Mouse (Mus musculus) ovary, postnatal 36 days (tissue): ENCODE data around the gene 2010111I01Rik.
"Not testable (repeated sequence)": the region's sequence is repeated elsewhere in the genome, so short reads cannot be mapped to it uniquely, and the experiment has no call there.

Experiments
- DNase-seq: peaks from one replicate; pipeline ENCODE4 v3.0.0; 2022; ENCODE audit warnings: low spot score, mixed read lengths

The 2010111I01Rik gene

GRCm38 (mm10) chr13:62955997-62956396 is 8.7 kb upstream of the 2010111I01Rik start:
- no peak for DNase-seq

- DNase-seq = no peak
Measured at GRCm38 (mm10) chr13:62956776-62957175, 7.9 kb upstream of the 2010111I01Rik start.

GRCm38 (mm10) chr13:62963358-62963757 is 1.3 kb upstream of the 2010111I01Rik start:
- no peak for DNase-seq

- no peak for DNase-seq
Measured at GRCm38 (mm10) chr13:62968223-62968622, 3.5 kb downstream of the 2010111I01Rik start.

DNA sequence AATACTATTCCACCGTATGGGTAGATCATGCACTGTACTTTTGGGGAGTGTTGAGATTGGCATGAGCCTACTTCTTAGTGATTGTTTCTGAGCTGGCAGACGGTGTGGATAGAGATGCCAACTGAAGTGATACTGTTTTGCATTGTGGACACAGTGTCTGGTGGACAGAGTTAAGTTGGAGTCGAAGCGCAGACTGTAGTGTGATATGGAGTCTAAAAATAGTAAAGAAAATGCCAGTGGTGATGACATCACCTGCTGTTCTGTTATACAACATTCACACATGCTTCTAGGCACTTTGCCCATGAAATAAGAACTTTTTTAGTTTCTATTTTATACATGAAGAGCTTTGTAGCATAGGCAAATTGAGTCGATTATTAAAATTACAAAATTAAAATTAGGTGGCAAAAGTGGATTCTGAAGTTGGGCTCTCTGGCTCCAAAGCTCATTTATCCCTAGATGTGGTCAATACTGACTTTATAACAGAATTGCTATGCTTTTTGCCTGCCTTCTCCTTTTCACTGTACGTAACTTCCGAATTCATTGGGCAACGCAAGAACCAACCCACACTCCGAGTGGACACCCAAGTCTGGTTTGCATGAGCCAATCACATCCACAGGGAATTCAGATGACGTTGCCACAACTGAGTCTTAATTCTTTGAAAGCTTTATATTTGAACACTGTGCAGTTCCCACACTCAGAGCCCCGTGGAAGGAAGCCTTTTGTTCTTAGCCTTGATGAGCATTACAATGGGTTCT is 6.0 kb downstream of the 2010111I01Rik start:
- DNase-seq = no peak

DNA sequence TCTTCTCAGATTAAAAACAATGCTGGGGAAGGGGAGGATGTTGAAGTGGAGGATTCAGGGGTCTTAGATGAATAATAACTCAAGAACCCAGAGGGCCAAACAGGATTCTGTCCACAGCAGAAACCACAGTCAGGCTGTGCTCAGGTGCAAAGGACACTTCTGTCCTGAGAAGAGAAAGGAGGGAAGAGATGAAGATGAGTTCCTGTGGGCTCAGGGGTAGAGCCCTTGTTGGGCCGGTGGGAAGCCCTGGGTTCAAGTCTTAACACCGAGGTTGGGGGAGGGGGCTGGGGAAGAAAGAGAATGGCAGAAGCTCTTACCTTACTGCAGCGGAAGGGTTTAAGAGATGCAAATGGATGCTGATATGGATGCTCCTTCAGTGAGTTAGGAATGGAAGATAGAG is 7.7 kb downstream of the 2010111I01Rik start:
- no peak for DNase-seq

- no peak for DNase-seq
Measured at GRCm38 (mm10) chr13:62973111-62973510, 8.4 kb downstream of the 2010111I01Rik start.

DNA sequence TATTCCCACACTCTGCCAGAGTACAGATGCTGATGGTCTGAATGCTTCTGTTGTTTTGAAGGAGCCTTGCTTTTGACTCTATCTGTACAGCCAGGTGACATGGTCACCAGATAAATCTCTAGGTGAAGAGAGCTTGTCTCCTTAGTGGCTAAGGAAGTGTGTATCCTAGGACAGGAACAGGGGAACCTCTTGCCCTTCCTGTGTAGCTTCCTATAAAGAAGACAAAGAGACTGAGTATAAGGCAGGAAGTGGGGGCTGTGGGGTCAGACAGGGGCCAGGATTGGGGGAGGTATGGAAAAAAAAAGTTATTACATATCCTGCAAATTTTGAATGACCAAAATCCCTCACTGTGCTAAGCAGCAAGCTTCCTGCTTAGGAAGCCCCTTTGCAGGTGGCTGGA is 13.4 kb downstream of the 2010111I01Rik start:
- no peak for DNase-seq

- no peak for DNase-seq
Measured at GRCm38 (mm10) chr13:62978784-62979183, 14.1 kb downstream of the 2010111I01Rik start.

DNA sequence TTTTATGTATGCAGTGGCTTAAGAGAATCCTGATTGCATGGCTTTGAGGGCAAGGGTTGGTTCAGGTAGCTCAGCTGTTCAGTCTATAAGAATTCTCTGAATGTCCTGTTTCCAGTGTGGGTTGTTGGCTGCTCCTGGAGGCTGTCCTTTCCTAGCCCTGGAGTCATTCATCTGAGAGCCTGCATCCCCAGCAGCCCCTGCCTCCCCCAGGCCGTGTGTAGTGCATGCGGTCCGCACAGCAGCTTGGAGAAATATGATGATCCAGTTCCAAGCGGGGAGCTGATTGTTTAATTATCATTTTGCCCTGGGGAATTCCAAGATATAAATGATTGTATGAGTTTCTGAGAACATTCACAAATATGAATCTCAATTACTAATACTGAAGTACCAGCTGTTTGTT is 14.5 kb downstream of the 2010111I01Rik start:
- DNase-seq = no peak

DNA sequence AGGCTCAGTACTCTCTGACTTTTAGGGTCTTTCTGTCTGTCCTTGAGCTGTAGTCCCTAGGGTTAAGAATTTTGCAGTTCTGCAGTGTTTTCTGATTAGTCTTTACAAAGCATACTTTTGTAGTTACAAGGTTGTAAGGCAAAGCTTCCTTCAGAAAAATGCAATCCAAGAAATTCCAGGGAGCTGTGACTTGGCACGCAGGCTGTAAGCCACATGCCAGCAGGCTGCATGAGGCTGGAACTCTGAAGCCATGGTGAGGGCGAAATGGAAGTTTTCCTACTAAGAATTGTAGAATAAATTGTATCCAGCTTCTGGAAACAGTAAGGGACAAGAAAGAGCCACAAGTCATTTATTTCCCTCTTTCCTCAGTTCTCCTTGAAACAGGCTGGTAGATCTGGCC is 15.4 kb downstream of the 2010111I01Rik start:
- no peak for DNase-seq

DNA sequence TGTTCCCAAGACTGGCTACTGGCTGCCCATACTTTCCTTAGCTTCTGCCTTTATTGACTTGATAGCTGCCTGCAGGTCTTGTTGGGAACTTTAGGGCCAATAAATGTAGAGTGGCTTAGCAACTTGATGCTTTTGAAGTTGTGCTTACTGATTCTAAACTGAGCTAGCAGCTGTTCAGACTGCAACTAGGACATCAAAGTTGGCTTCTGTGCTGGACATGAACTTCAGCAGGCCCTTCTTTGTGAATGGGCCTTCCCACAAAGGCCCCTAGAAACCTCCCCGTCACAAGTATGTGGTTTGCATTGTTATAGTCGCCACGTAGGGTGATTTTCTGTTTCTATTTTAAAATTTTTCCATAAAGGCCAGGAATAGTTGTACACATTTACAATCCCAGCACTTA is 19.8 kb downstream of the 2010111I01Rik start:
- DNase-seq = no peak

- DNase-seq = no peak
Measured at GRCm38 (mm10) chr13:62989891-62990490, 25.3 kb downstream of the 2010111I01Rik start.

- DNase-seq = no peak
Measured at GRCm38 (mm10) chr13:62993543-62994477, 29.1 kb downstream of the 2010111I01Rik start.

GRCm38 (mm10) chr13:62996767-62997166 is 32.1 kb downstream of the 2010111I01Rik start:
- no peak for DNase-seq

DNA sequence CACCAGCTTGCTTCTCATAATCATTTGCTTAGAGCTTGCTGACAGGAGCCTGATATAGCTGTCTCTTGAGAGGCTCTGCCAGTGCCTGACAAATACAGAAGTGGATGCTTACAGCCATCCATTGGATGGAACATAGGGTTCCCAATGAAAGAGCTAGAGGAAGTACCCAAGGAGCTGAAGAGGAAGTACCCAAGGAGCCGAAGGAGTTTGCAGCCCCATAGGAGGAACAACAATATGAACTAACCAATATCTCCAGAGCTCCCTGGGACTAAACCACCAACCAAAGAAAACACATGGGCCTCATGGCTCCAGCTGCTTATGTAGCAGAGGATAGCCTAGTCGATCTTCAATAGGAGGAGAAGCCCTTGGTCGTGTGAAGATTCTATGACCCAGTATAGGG is 42.8 kb downstream of the 2010111I01Rik start:
- not testable (repeated sequence) for DNase-seq

DNA sequence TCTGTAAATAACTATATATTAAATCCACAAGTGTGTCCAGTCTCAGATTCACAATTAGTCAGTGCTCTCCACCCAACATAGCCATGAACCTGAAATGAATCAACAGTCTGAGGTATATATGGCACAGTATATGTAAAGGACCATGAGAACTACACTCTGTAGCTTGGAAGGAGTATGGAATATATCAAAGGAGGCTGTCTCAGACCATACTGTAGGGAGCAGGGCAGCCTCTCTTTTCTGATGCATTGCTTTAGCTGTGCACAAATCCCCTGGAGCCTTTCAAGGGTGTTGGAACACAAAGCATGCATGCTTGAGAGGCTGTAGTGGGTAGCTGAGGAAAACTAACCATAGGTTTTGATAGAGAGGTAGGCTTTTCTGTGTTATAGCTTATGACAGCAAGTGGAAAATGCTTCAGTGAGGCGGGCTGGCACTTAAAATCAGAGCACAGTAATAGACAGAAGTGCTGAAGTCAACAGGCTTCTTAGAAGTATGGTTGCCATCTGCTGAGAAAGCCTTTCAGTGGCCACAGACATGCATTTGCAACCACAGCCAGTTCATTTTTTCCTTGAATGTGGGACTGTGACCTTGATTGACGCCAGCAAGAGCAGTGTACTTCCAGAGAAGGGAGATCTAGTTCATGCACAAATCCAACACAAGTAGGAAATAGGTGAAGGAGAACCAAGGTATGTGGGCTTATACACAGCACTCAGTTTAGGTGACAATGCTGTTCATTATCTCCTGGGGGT is 45.8 kb downstream of the 2010111I01Rik start:
- no peak for DNase-seq

DNA sequence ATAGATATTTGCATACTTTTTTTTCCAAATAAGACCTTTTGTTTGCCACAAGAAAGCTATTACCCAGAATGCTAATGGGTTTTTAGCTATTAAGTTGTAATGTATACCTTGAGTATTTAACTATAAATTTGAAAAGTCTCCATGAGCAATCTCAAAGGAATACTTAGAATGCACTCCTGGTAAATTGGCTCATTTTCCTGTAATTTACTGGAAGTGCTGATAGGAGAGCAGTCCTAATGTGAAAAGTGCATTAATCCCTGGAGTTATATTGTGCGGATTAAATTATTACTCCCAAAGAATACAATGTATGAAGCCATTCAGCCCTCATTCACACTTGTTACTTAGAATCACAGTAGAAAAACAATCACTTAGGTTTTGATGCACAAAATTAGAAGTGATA is 49.7 kb downstream of the 2010111I01Rik start:
- no peak for DNase-seq

- no peak for DNase-seq
Measured at GRCm38 (mm10) chr13:63015362-63015761, 50.7 kb downstream of the 2010111I01Rik start.

DNA sequence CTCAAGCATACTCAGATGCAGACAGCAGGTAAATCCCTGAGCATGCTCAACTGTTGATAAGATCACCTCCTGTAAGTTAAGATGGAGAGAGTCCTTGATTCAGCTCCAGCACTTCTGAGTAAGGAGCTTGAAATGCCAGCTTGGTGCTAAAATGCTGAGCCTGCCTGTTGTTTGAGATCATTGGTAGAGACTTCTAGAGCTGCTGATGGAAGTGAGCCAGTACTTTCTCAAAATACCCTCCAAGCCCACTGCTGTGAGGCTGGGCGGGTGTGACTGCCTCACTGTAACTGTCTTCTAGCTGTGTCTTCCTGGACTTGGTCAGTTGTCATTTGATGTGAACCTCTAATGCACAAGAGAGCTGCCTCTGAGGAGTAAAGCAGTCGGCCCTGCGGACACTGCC is 51.4 kb downstream of the 2010111I01Rik start:
- no peak for DNase-seq

DNA sequence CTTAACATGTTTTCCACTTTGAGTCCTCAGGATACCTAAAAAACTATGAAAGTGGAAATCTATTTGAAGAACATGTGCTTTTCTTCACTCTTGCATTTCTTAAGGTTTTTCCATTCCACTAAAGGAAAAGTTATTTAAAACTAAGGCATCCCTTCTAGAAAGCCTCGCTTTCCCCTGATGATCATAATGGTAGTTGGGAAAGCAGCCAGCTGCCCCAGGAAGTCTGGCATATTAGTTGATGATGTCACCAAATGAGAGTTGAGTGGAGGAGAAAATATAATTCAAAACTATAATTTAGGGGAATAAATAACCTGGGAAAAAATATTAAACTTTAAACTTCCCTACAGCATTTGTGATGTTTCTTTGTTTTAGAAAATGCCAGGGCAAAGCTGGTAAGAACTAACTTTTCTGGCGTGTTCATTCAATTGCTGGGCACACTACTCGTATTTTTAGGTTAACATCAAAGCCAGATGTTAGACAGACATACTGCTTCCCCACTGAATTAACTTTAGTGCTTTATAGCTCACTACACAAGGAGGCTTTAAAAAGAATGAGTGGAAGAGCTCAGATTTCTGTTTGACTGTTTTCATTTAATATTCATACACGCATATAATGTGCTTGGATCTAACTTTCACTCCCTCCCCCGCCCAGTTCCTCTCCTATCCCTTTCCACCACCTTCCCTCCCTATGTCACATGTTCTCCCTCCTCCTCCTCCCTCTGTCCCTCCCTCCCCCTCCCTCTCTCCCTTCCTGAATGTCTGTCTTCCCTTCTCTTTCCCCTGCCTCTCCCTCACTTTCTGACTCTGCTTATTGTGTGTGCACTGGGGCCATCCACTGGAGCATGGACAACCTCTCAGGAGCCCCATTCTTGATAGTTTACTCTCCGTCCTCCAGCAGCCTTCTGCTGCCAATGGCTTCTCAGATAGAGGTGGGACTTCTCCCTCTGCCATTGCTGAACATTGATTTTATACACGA is 58.8 kb downstream of the 2010111I01Rik start:
- no peak for DNase-seq
